Mouse (Mus musculus) ES-Bruce4 (cell line): Measurements from ENCODE around the gene Fxr2. TPM values are rescaled to one million over a fixed set of nuclear protein-coding genes. Genes with fewer than 3 reads are reported as not detected.

Experiments used
- H3K27ac ChIP-seq: 2 replicates; pipeline ENCODE4 v1.5.1; 2012; ENCODE audit warnings: low read length, inconsistent platforms; ENCODE audit not compliant: insufficient read depth
- H3K27me3 ChIP-seq: 2 replicates; pipeline ENCODE4 v1.6.1; 2012; ENCODE audit warnings: mild to moderate bottlenecking, low read length, inconsistent platforms; ENCODE audit not compliant: control insufficient read depth, poor library complexity, insufficient read depth, severe bottlenecking
- H3K36me3 ChIP-seq: 2 replicates; pipeline ENCODE4 v1.6.1; 2012; ENCODE audit warnings: inconsistent platforms, mild to moderate bottlenecking, low read length, moderate library complexity; ENCODE audit not compliant: control insufficient read depth, poor library complexity, insufficient read depth, severe bottlenecking
- H3K4me1 ChIP-seq: one replicate; pipeline ENCODE4 v1.8.1; 2011; ENCODE audit warnings: low read length; ENCODE audit not compliant: control insufficient read depth, insufficient read depth
- H3K4me3 ChIP-seq: 2 replicates; pipeline ENCODE4 v1.5.1; 2011; ENCODE audit warnings: low read depth, mild to moderate bottlenecking, low read length
- H3K9ac ChIP-seq: 2 replicates; pipeline ENCODE4 v1.6.1; 2012; ENCODE audit warnings: low read depth, mild to moderate bottlenecking, inconsistent platforms; ENCODE audit not compliant: poor library complexity, severe bottlenecking
- H3K9me3 ChIP-seq: replicated peaks from 2 replicates; pipeline ENCODE4 v1.6.1; 2012; ENCODE audit warnings: mild to moderate bottlenecking, low read length, inconsistent platforms; ENCODE audit not compliant: control insufficient read depth, poor library complexity, insufficient read depth, severe bottlenecking
- CTCF ChIP-seq: IDR thresholded peaks from one replicate; pipeline ENCODE4 v1.8.1; 2011; ENCODE audit warnings: low read depth, low read length
- EP300 ChIP-seq: IDR thresholded peaks from 2 replicates; pipeline ENCODE4 v1.6.1; 2011; ENCODE audit warnings: low read depth, low read length; ENCODE audit not compliant: insufficient read depth
- POLR2A ChIP-seq: IDR thresholded peaks from one replicate; pipeline ENCODE4 v1.8.1; 2011; ENCODE audit warnings: low read length; ENCODE audit not compliant: insufficient read depth
- polyA plus RNA-seq: library from polyadenylated mRNA; stranded (reverse); fragments of >200 nt; gene quantifications from 2 replicates; pipeline ENCODE4 v1.2.4, GENCODE M21; 2011; ENCODE audit warnings: low read depth; ENCODE audit not compliant: missing spikeins, insufficient read depth, insufficient read length

Fxr2 gene
- polyA plus RNA-seq, 1 experiment, result 170 TPM

- H3K4me1 ChIP-seq, result no peaks in the 10 kb centered on the region
- H3K9me3 ChIP-seq, result no peaks in the 10 kb centered on the region; the same call in 1 of the 2 replicates
- H3K27me3 ChIP-seq, result no peaks in the 10 kb centered on the region
- peak overlapping the region; percentile 62 for H3K27ac ChIP-seq
- H3K4me3 ChIP-seq, result no peak overlapping the region
- TF ChIP-seq POLR2A, result no peak
- no peak for TF ChIP-seq EP300
- no peak for TF ChIP-seq CTCF
- no peak overlapping the region for H3K9ac ChIP-seq
- H3K36me3 ChIP-seq, result peaks cover 35% of the 10 kb centered on the region
Measured at GRCm38 (mm10) chr11:69665457-69665960, 32.7 kb downstream of the Fxr2 start.

GRCm38 (mm10) chr11:69665961-69666664 is 33.3 kb downstream of the Fxr2 start, which contains the start of gene Cd68:
Gene Cd68 (minus strand): TSS chr11:69666153.
- no peak for TF ChIP-seq CTCF
- TF ChIP-seq POLR2A, result peak; percentile 7
- TF ChIP-seq EP300, result no peak
- Histone ChIP-seq H3K27ac (peak within 1 kb of the TSS; percentile 62), H3K9me3 (no peaks in the 10 kb centered on the region; the same call in 1 of the 2 replicates), H3K27me3 (no peaks in the 10 kb centered on the region), H3K4me3 (no peak within 1 kb of the TSS), H3K9ac (no peak within 1 kb of the TSS), H3K4me1 (no peaks in the 10 kb centered on the region), H3K36me3 (peaks cover 40% of the 10 kb centered on the region)

GRCm38 (mm10) chr11:69666665-69667005 is 33.8 kb downstream of the Fxr2 start:
- Histone ChIP-seq H3K36me3 (peaks cover 44% of the 10 kb centered on the region), H3K4me3 (no peak overlapping the region), H3K4me1 (no peaks in the 10 kb centered on the region), H3K27me3 (no peaks in the 10 kb centered on the region), H3K9ac (no peak overlapping the region), H3K27ac (peak overlapping the region; percentile 62), H3K9me3 (no peaks in the 10 kb centered on the region; the same call in 1 of the 2 replicates)
- TF ChIP-seq POLR2A (no peak), EP300 (no peak), CTCF (no peak)

- H3K27ac ChIP-seq, result peak overlapping the region; percentile 59
- H3K4me1 ChIP-seq, result no peaks in the 10 kb centered on the region
- peaks cover 71% of the 10 kb centered on the region for H3K36me3 ChIP-seq
- no peaks in the 10 kb centered on the region for H3K27me3 ChIP-seq
- no peaks in the 10 kb centered on the region for H3K9me3 ChIP-seq
- peak overlapping the region; percentile 93 for H3K4me3 ChIP-seq
- TF ChIP-seq POLR2A, result no peak
- TF ChIP-seq CTCF, result no peak
- no peak for TF ChIP-seq EP300
- H3K9ac ChIP-seq, result peak overlapping the region; percentile 96
Measured at GRCm38 (mm10) chr11:69670786-69671725, 38.3 kb downstream of the Fxr2 start.

- Histone ChIP-seq H3K27me3 (no peaks in the 10 kb centered on the region), H3K4me1 (no peaks in the 10 kb centered on the region), H3K9me3 (no peaks in the 10 kb centered on the region), H3K27ac (peak overlapping the region; percentile 59), H3K4me3 (peak overlapping the region; percentile 93), H3K36me3 (peaks cover 77% of the 10 kb centered on the region), H3K9ac (peak overlapping the region; percentile 96)
- TF ChIP-seq POLR2A (no peak), CTCF (no peak), EP300 (no peak)
Measured at GRCm38 (mm10) chr11:69671726-69672124, 38.9 kb downstream of the Fxr2 start.
